Mouse (Mus musculus) ES-E14 (cell line): Measurements from ENCODE around the gene Thap4. TPM values are rescaled to one million over a fixed set of nuclear protein-coding genes. Genes with fewer than 3 reads are reported as not detected.

Source experiments
- DNase-seq: peaks from one replicate; pipeline ENCODE4 v3.0.0-alpha.2; 2013; ENCODE audit warnings: low read depth, low spot score
- H3K27ac ChIP-seq: 2 replicates; pipeline ENCODE4 v1.5.1; 2012; ENCODE audit warnings: low read depth, mild to moderate bottlenecking, low read length, moderate library complexity, mixed read lengths; ENCODE audit not compliant: poor library complexity, insufficient read depth, severe bottlenecking
- H3K36me3 ChIP-seq: 2 replicates; pipeline ENCODE4 v1.6.1; 2012; ENCODE audit warnings: mild to moderate bottlenecking, low read length, moderate library complexity, mixed read lengths; ENCODE audit not compliant: control insufficient read depth, poor library complexity, insufficient read depth, severe bottlenecking
- H3K4me1 ChIP-seq, 2 experiments: fragments of 150-350 bp in 1 of 2; sonication (generic) in 1 of 2; 2 replicates each; pipeline ENCODE4 v1.6.1; 2012; ENCODE audit warnings: low read length in 2 of 2, mild to moderate bottlenecking in 1 of 2, mixed read lengths in 1 of 2; ENCODE audit not compliant: control insufficient read depth in 2 of 2, insufficient read depth in 2 of 2, poor library complexity in 1 of 2
- H3K4me3 ChIP-seq, 2 experiments: fragments of 150-350 bp in 1 of 2; sonication (generic) in 1 of 2; 2 replicates each; pipeline ENCODE4 v1.5.1; 2012; ENCODE audit warnings: low read length in 2 of 2, low read depth in 1 of 2, mild to moderate bottlenecking in 1 of 2, mixed read lengths in 1 of 2; ENCODE audit not compliant: insufficient read depth in 1 of 2, poor library complexity in 1 of 2, severe bottlenecking in 1 of 2
- H3K9ac ChIP-seq: 2 replicates; pipeline ENCODE4 v1.6.1; 2012; ENCODE audit warnings: low read depth, mild to moderate bottlenecking, low read length, mixed read lengths; ENCODE audit not compliant: poor library complexity, insufficient read depth, severe bottlenecking
- H3K9me3 ChIP-seq: fragments of 150-350 bp; sonication (generic); 2 replicates; pipeline ENCODE4 v1.6.1; 2012; ENCODE audit warnings: low read depth, mild to moderate bottlenecking, low read length; ENCODE audit not compliant: control insufficient read depth, insufficient read depth
- CHD2 ChIP-seq: IDR thresholded peaks from 2 replicates; pipeline ENCODE4 v1.6.1; 2014; ENCODE audit warnings: mild to moderate bottlenecking, low read depth, low read length, inconsistent platforms
- HCFC1 ChIP-seq: IDR thresholded peaks from 2 replicates; pipeline ENCODE4 v1.6.1; 2012; ENCODE audit warnings: low read length, inconsistent platforms, borderline replicate concordance; ENCODE audit not compliant: insufficient read depth
- MAFK ChIP-seq: IDR thresholded peaks from 2 replicates; pipeline ENCODE4 v1.6.1; 2014; ENCODE audit warnings: mild to moderate bottlenecking, low read depth, low read length, inconsistent platforms; ENCODE audit not compliant: insufficient read depth
- ZC3H11A ChIP-seq: IDR thresholded peaks from 2 replicates; pipeline ENCODE4 v1.6.1; 2012; ENCODE audit warnings: low read depth, mild to moderate bottlenecking, inconsistent platforms, low read length, borderline replicate concordance
- ZNF384 ChIP-seq: IDR thresholded peaks from 2 replicates; pipeline ENCODE4 v1.6.1; 2012; ENCODE audit warnings: low read depth, low read length, inconsistent platforms
- in situ Hi-C, 2 experiments: fragments of 600-800 bp; cut with MboI; formaldehyde crosslinking; loops; one replicate each; pipeline ENCODE4 v1.15.1; 2025; ENCODE audit warnings: low sequenced_read_pairs in 2 of 2, inconsistent platforms in 1 of 2; ENCODE audit not compliant: unreplicated experiment in 2 of 2
- total RNA-seq: library from RNA; depleted of rRNA; stranded (reverse); fragments of 300-350 nt; gene quantifications from 2 replicates; pipeline ENCODE4 v1.2.3, GENCODE M21; 2012; rRNA removed

Gene Thap4
- total RNA-seq, result 46.2 and 53.9 TPM in 2 replicates

GRCm38 (mm10) chr1:93754573-93755290, at the start of gene Thap4:
Gene Thap4 (minus strand): TSS chr1:93754864.
- Histone ChIP-seq H3K27ac (peak within 1 kb of the TSS; percentile 43; the same call in 1 of the 2 replicates), H3K9me3 (no peaks in the 10 kb centered on the region), H3K4me1 (peaks cover 0 to 9% of the 10 kb centered on the region in 2 experiments; a peak in 3 of 4 replicates), H3K9ac (peak within 1 kb of the TSS; percentile 85), H3K36me3 (peaks cover 9% of the 10 kb centered on the region), H3K4me3 (peak within 1 kb of the TSS; percentile 81 to 91)
- TF ChIP-seq MAFK, result no peak
- no peak for TF ChIP-seq ZNF384
- TF ChIP-seq HCFC1, result peak; percentile 77; the same call in 1 of the 2 replicates
- TF ChIP-seq ZC3H11A, result no peak
- TF ChIP-seq CHD2, result no peak
- in situ Hi-C loops, result no loop called here
- DNase-seq, result no peak

GRCm38 (mm10) chr1:93803556-93804507, 49.2 kb upstream of the Thap4 start, which contains the start of gene Ing5:
Gene Ing5 (plus strand): TSS chr1:93803965.
- Histone ChIP-seq H3K4me1 (peaks cover 3 to 6% of the 10 kb centered on the region in 2 experiments; a peak in 2 of 4 replicates), H3K36me3 (peaks cover 26% of the 10 kb centered on the region), H3K9ac (peak within 1 kb of the TSS; percentile 98), H3K9me3 (no peaks in the 10 kb centered on the region), H3K27ac (peak within 1 kb of the TSS; percentile 98), H3K4me3 (peak within 1 kb of the TSS; percentile 80 to 83)
- DNase-seq, result peak; percentile 93
- TF ChIP-seq HCFC1 (peak; percentile 58; the same call in 1 of the 2 replicates), ZNF384 (no peak)
- in situ Hi-C loops, result no loop called here

- Histone ChIP-seq H3K27ac (no peak overlapping the region), H3K4me1 (peaks cover 3 to 6% of the 10 kb centered on the region in 2 experiments; a peak in 2 of 4 replicates), H3K9me3 (no peaks in the 10 kb centered on the region), H3K9ac (no peak overlapping the region), H3K36me3 (peaks cover 28% of the 10 kb centered on the region), H3K4me3 (peak overlapping the region in 1 of 2 experiments; percentile 80; a peak in 2 of 4 replicates)
- no peak for DNase-seq
- TF ChIP-seq CHD2 (no peak), MAFK (no peak), HCFC1 (no peak), ZC3H11A (no peak), ZNF384 (no peak)
- in situ Hi-C loops, result no loop called here
Observed at GRCm38 (mm10) chr1:93802771-93803170, 48.1 kb upstream of the Thap4 start.

GRCm38 (mm10) chr1:93801741-93802238, 47.1 kb upstream of the Thap4 start, which contains the start of gene Dtymk:
Gene Dtymk (minus strand): TSS chr1:93801934.
- no peaks in the 10 kb centered on the region for H3K9me3 ChIP-seq
- peak within 1 kb of the TSS; percentile 98 for H3K9ac ChIP-seq
- H3K4me1 ChIP-seq, result peaks cover 3 to 6% of the 10 kb centered on the region in 2 experiments; a peak in 2 of 4 replicates
- peak within 1 kb of the TSS; percentile 80 to 99 for H3K4me3 ChIP-seq
- peak; percentile 87 for DNase-seq
- peaks cover 28% of the 10 kb centered on the region for H3K36me3 ChIP-seq
- in situ Hi-C loops, result no loop called here
- H3K27ac ChIP-seq, result peak within 1 kb of the TSS; percentile 91
- TF ChIP-seq MAFK (no peak), HCFC1 (peak; percentile 61; the same call in 1 of the 2 replicates)
